Mouse (Mus musculus): Measurements from ENCODE around the gene Tmem38a. TPM values are rescaled to one million over a fixed set of nuclear protein-coding genes. Genes with fewer than 3 reads are reported as not detected.

Tmem38a gene
- polyA plus RNA-seq, 1 experiment from 2014 or later, result 17.0 TPM

DNA sequence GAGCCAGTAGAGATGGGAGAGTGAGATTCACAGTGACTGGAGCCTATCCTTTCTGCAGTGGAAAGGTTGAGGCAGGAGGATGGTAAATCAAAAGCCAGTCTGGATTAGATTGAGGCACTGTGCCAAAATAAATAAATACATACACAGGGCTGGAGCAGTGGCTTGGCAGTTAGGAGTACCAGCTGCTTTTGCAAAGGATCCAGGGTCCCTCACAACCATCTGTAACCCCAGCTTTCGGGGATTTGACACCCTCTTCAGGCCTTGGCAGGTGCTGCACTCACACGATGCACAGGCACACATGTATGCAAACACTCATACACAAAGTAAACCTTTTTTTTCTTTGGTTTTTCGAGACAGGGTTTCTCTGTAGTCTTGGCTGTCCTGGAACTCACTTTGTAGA is 5.4 kb downstream of the Tmem38a start:
- no peak overlapping the region for H3K27ac ChIP-seq (ENCODE audit: low read depth, low read length)
- no peaks in the 10 kb centered on the region for H3K36me3 ChIP-seq (ENCODE audit: control insufficient read depth, insufficient read depth, low read length)
- H3K4me3 ChIP-seq (ENCODE audit: low read length), result no peak overlapping the region
- no peak for ATAC-seq (ENCODE audit: low FRiP score, low TSS enrichment)
- H3K4me2 ChIP-seq (replicated peaks; ENCODE audit: low read depth, low read length), result no peak overlapping the region
- H3K9ac ChIP-seq (ENCODE audit: low read depth, low read length), result no peak overlapping the region
- WGBS, result 86% methylated on average over 3 of the region's 3 CpGs
- H3K9me3 ChIP-seq (ENCODE audit: control insufficient read depth, low read length), result no peaks in the 10 kb centered on the region
- H3K27me3 ChIP-seq (ENCODE audit: control insufficient read depth, insufficient read depth, low read length), result no peaks in the 10 kb centered on the region
- peaks cover 8% of the 10 kb centered on the region; the same call in 1 of the 2 replicates for H3K4me1 ChIP-seq (ENCODE audit: control insufficient read depth, insufficient read depth, low read length)

- Histone ChIP-seq H3K27ac (ENCODE audit: low read depth, low read length) (no peak overlapping the region), H3K36me3 (ENCODE audit: control insufficient read depth, insufficient read depth, low read length) (no peaks in the 10 kb centered on the region), H3K27me3 (ENCODE audit: control insufficient read depth, insufficient read depth, low read length) (no peaks in the 10 kb centered on the region), H3K9me3 (ENCODE audit: control insufficient read depth, low read length) (no peaks in the 10 kb centered on the region), H3K4me1 (ENCODE audit: control insufficient read depth, insufficient read depth, low read length) (0 out of 2 replicates have a peak, but pooled peaks cover 1% of the 10 kb centered on the region), H3K4me2 (replicated peaks; ENCODE audit: low read depth, low read length) (no peak overlapping the region), H3K9ac (ENCODE audit: low read depth, low read length) (no peak overlapping the region), H3K4me3 (ENCODE audit: low read length) (no peak overlapping the region)
- no peak for ATAC-seq (ENCODE audit: low FRiP score, low TSS enrichment)
- WGBS, result 43% methylated on average over 1 of the region's 1 CpGs
These were observed 6.1 kb downstream of the Tmem38a start for GRCm38 (mm10) chr8:72577941-72578340.

GRCm38 (mm10) chr8:72579374-72579773 is 7.5 kb downstream of the Tmem38a start:
- no peak overlapping the region for H3K4me3 ChIP-seq (ENCODE audit: low read length)
- no peaks in the 10 kb centered on the region for H3K36me3 ChIP-seq (ENCODE audit: control insufficient read depth, insufficient read depth, low read length)
- no peak overlapping the region for H3K27ac ChIP-seq (ENCODE audit: low read depth, low read length)
- no peaks in the 10 kb centered on the region for H3K27me3 ChIP-seq (ENCODE audit: control insufficient read depth, insufficient read depth, low read length)
- H3K9ac ChIP-seq (ENCODE audit: low read depth, low read length), result no peak overlapping the region
- H3K4me1 ChIP-seq (ENCODE audit: control insufficient read depth, insufficient read depth, low read length), result no peaks in the 10 kb centered on the region
- 73% methylated on average over 9 of the region's 9 CpGs for WGBS
- ATAC-seq (ENCODE audit: low FRiP score, low TSS enrichment), result no peak
- H3K4me2 ChIP-seq (replicated peaks; ENCODE audit: low read depth, low read length), result no peak overlapping the region
- H3K9me3 ChIP-seq (ENCODE audit: control insufficient read depth, low read length), result no peaks in the 10 kb centered on the region

GRCm38 (mm10) chr8:72583056-72583771 is 11.4 kb downstream of the Tmem38a start:
- 83% methylated on average over 7 of the region's 7 CpGs for WGBS
- H3K36me3 ChIP-seq (ENCODE audit: control insufficient read depth, insufficient read depth, low read length), result no peaks in the 10 kb centered on the region

DNA sequence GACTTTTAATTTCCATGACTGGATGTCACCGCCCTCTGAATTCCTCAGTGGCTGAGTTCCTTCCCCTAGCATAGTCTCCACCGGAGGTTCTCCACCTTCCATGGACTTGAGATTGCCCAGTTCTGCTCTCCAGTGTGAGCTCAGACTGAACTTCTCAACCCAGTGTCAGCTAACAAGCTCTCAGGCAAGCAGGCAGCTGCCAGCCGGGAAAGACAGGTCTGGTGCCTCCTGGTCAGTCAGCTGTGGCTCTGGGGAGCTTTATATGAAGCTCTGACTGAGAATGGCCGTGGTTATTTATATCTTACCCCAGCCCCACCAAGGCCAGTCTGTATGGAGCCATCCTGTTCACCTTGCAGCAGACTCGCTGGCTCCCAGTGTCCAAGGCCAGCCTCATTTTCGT is 12.5 kb downstream of the Tmem38a start:
- Histone ChIP-seq H3K4me3 (ENCODE audit: low read length) (no peak overlapping the region), H3K27me3 (ENCODE audit: control insufficient read depth, insufficient read depth, low read length) (no peaks in the 10 kb centered on the region), H3K9me3 (ENCODE audit: control insufficient read depth, low read length) (no peaks in the 10 kb centered on the region), H3K4me2 (replicated peaks; ENCODE audit: low read depth, low read length) (no peak overlapping the region), H3K9ac (ENCODE audit: low read depth, low read length) (no peak overlapping the region), H3K4me1 (ENCODE audit: control insufficient read depth, insufficient read depth, low read length) (no peaks in the 10 kb centered on the region), H3K36me3 (ENCODE audit: control insufficient read depth, insufficient read depth, low read length) (no peaks in the 10 kb centered on the region), H3K27ac (ENCODE audit: low read depth, low read length) (no peak overlapping the region)
- no peak for ATAC-seq (ENCODE audit: low FRiP score, low TSS enrichment)
- WGBS, result 69% methylated on average over 6 of the region's 6 CpGs

More at GRCm38 (mm10) chr8:72583056-72583771, 11.4 kb downstream of the Tmem38a start:
- H3K4me3 ChIP-seq (ENCODE audit: low read length), result no peak overlapping the region
- ATAC-seq (ENCODE audit: low FRiP score, low TSS enrichment), result no peak
- H3K4me1 ChIP-seq (ENCODE audit: control insufficient read depth, insufficient read depth, low read length), result no peaks in the 10 kb centered on the region
- no peaks in the 10 kb centered on the region for H3K9me3 ChIP-seq (ENCODE audit: control insufficient read depth, low read length)
- no peak overlapping the region for H3K4me2 ChIP-seq (replicated peaks; ENCODE audit: low read depth, low read length)
- no peak overlapping the region for H3K9ac ChIP-seq (ENCODE audit: low read depth, low read length)
- no peaks in the 10 kb centered on the region for H3K27me3 ChIP-seq (ENCODE audit: control insufficient read depth, insufficient read depth, low read length)
- no peak overlapping the region for H3K27ac ChIP-seq (ENCODE audit: low read depth, low read length)

GRCm38 (mm10) chr8:72587806-72588205 is 16.0 kb downstream of the Tmem38a start:
- H3K9me3 ChIP-seq (ENCODE audit: control insufficient read depth, low read length), result no peaks in the 10 kb centered on the region
- H3K27me3 ChIP-seq (ENCODE audit: control insufficient read depth, insufficient read depth, low read length), result no peaks in the 10 kb centered on the region
- no peaks in the 10 kb centered on the region for H3K4me1 ChIP-seq (ENCODE audit: control insufficient read depth, insufficient read depth, low read length)
- no peak overlapping the region for H3K4me3 ChIP-seq (ENCODE audit: low read length)
- 75% methylated on average over 6 of the region's 6 CpGs for WGBS
- no peak overlapping the region for H3K4me2 ChIP-seq (replicated peaks; ENCODE audit: low read depth, low read length)
- H3K27ac ChIP-seq (ENCODE audit: low read depth, low read length), result no peak overlapping the region
- no peak overlapping the region for H3K9ac ChIP-seq (ENCODE audit: low read depth, low read length)
- no peaks in the 10 kb centered on the region for H3K36me3 ChIP-seq (ENCODE audit: control insufficient read depth, insufficient read depth, low read length)
- ATAC-seq (ENCODE audit: low FRiP score, low TSS enrichment), result no peak

DNA sequence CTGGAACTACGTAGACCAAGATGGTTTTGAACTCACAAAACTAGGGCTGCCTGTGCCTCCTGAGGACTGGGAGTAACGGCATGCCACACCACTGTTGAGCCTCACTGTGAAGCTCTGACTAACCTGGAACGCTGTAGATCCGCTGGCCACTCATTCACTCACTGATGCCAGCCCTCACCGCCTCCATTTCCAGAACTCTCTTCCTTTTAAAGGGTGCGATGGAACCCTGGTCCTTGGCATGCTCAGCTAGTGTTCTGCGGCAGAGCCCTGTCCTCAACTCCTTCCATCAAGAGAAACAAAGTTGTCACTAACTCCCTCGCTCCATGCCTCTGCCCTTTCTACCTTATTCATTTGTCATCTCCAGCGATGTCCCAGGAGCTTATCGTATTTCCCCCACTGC is 17.0 kb downstream of the Tmem38a start:
- no peak overlapping the region for H3K27ac ChIP-seq (ENCODE audit: low read depth, low read length)
- no peaks in the 10 kb centered on the region for H3K27me3 ChIP-seq (ENCODE audit: control insufficient read depth, insufficient read depth, low read length)
- no peaks in the 10 kb centered on the region for H3K9me3 ChIP-seq (ENCODE audit: control insufficient read depth, low read length)
- H3K4me2 ChIP-seq (replicated peaks; ENCODE audit: low read depth, low read length), result no peak overlapping the region
- no peaks in the 10 kb centered on the region for H3K4me1 ChIP-seq (ENCODE audit: control insufficient read depth, insufficient read depth, low read length)
- no peak for ATAC-seq (ENCODE audit: low FRiP score, low TSS enrichment)
- no peaks in the 10 kb centered on the region for H3K36me3 ChIP-seq (ENCODE audit: control insufficient read depth, insufficient read depth, low read length)
- no peak overlapping the region for H3K4me3 ChIP-seq (ENCODE audit: low read length)
- 83% methylated on average over 10 of the region's 10 CpGs for whole genome bisulfite sequencing
- no peak overlapping the region for H3K9ac ChIP-seq (ENCODE audit: low read depth, low read length)

DNA sequence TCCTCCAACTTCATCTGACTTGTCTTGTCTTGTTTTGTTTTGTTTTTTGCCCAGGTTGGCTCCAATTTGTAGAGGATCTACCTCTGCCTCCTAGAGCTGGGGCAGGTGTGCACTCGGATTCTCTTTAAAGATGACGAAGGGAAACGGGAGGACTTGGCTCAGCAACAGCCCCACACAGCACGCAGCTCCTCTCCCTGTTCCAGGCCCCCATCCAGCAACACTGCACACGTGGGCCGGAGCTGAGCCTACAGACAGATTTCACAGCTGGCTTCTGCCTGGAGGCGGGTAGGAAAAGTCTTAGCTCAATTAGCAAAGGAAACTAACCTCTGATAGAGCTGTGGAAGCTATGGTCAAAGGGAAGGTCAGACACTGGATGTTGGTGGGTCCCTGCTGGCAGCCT is 17.4 kb downstream of the Tmem38a start:
- no peaks in the 10 kb centered on the region for H3K36me3 ChIP-seq (ENCODE audit: control insufficient read depth, insufficient read depth, low read length)
- H3K4me2 ChIP-seq (replicated peaks; ENCODE audit: low read depth, low read length), result no peak overlapping the region
- no peaks in the 10 kb centered on the region for H3K4me1 ChIP-seq (ENCODE audit: control insufficient read depth, insufficient read depth, low read length)
- H3K9ac ChIP-seq (ENCODE audit: low read depth, low read length), result no peak overlapping the region
- 77% methylated on average over 7 of the region's 7 CpGs for WGBS
- no peak overlapping the region for H3K4me3 ChIP-seq (ENCODE audit: low read length)
- ATAC-seq (ENCODE audit: low FRiP score, low TSS enrichment), result no peak
- H3K27me3 ChIP-seq (ENCODE audit: control insufficient read depth, insufficient read depth, low read length), result no peaks in the 10 kb centered on the region
- no peaks in the 10 kb centered on the region for H3K9me3 ChIP-seq (ENCODE audit: control insufficient read depth, low read length)
- H3K27ac ChIP-seq (ENCODE audit: low read depth, low read length), result no peak overlapping the region

- Histone ChIP-seq H3K4me1 (ENCODE audit: control insufficient read depth, insufficient read depth, low read length) (no peaks in the 10 kb centered on the region), H3K27me3 (ENCODE audit: control insufficient read depth, insufficient read depth, low read length) (no peaks in the 10 kb centered on the region), H3K4me2 (replicated peaks; ENCODE audit: low read depth, low read length) (no peak overlapping the region), H3K4me3 (ENCODE audit: low read length) (no peak overlapping the region), H3K27ac (ENCODE audit: low read depth, low read length) (no peak overlapping the region), H3K36me3 (ENCODE audit: control insufficient read depth, insufficient read depth, low read length) (no peaks in the 10 kb centered on the region), H3K9ac (ENCODE audit: low read depth, low read length) (no peak overlapping the region), H3K9me3 (ENCODE audit: control insufficient read depth, low read length) (no peaks in the 10 kb centered on the region)
- no peak for ATAC-seq (ENCODE audit: low FRiP score, low TSS enrichment)
- 61% methylated on average over 2 of the region's 2 CpGs for WGBS
These were observed 18.3 kb downstream of the Tmem38a start for GRCm38 (mm10) chr8:72590198-72590597.
